Mouse (Mus musculus) CH12.LX (cell line): Measurements from ENCODE around the gene Wwp2. TPM values are rescaled to one million over a fixed set of nuclear protein-coding genes. Genes with fewer than 3 reads are reported as not detected.

Experiments used
- DNase-seq: peaks from one replicate; pipeline ENCODE4 v3.0.0-alpha.2; 2013; ENCODE audit errors: extremely low read depth
- H3K27ac ChIP-seq: 2 replicates; pipeline ENCODE4 v1.5.1; 2012; ENCODE audit warnings: low read depth, mild to moderate bottlenecking, control low read depth, moderate library complexity; ENCODE audit not compliant: insufficient read depth
- H3K27me3 ChIP-seq: replicated peaks from 2 replicates; pipeline ENCODE3; 2012; ENCODE audit warnings: inconsistent platforms
- H3K36me3 ChIP-seq, 2 experiments: replicated peaks in 1 of 2; 2 replicates each; pipeline versions ENCODE3 to v1.6.1; 2012; ENCODE audit warnings: inconsistent platforms in 1 of 2, low read length in 1 of 2, mild to moderate bottlenecking in 1 of 2, mixed read lengths in 1 of 2, moderate library complexity in 1 of 2; ENCODE audit not compliant: control insufficient read depth in 1 of 2, insufficient read depth in 1 of 2
- H3K4me1 ChIP-seq, 2 experiments: 2 replicates each; pipeline ENCODE4 v1.6.1; 2012; ENCODE audit warnings: inconsistent platforms in 1 of 2, moderate library complexity in 1 of 2; ENCODE audit not compliant: insufficient read depth in 2 of 2, control insufficient read depth in 1 of 2
- H3K4me2 ChIP-seq: 2 replicates; pipeline ENCODE4 v1.6.1; 2012; ENCODE audit warnings: low read depth, mild to moderate bottlenecking, control low read depth; ENCODE audit not compliant: poor library complexity, insufficient read depth, severe bottlenecking
- H3K4me3 ChIP-seq, 3 experiments: fragments of 150-350 bp in 1 of 3; sonication (generic) in 1 of 3; replicated peaks in 1 of 3; 2 replicates each; pipeline versions ENCODE3 to v1.5.1; 2011 to 2012; ENCODE audit warnings: low read depth in 2 of 3, low read length in 2 of 3, mild to moderate bottlenecking in 2 of 3, moderate library complexity in 2 of 3, control low read depth in 1 of 3, improper control_type of control experiment in 1 of 3, inconsistent platforms in 1 of 3, mixed read lengths in 1 of 3; ENCODE audit not compliant: poor library complexity in 1 of 3
- H3K79me2 ChIP-seq: replicated peaks from 2 replicates; pipeline ENCODE4 v1.6.1; 2012; ENCODE audit warnings: mild to moderate bottlenecking, moderate library complexity; ENCODE audit not compliant: control insufficient read depth, poor library complexity, insufficient read depth, severe bottlenecking; ENCODE audit errors: extremely low read depth
- H3K9ac ChIP-seq: 2 replicates; pipeline ENCODE4 v1.6.1; 2012; ENCODE audit warnings: low read depth, mild to moderate bottlenecking, control low read depth, moderate library complexity; ENCODE audit not compliant: insufficient read depth
- H3K9me3 ChIP-seq: replicated peaks from 2 replicates; pipeline ENCODE3; 2012; ENCODE audit warnings: low read length, inconsistent platforms, mixed read lengths
- BHLHE40 ChIP-seq: IDR thresholded peaks from 2 replicates; pipeline ENCODE4 v1.6.1; 2011; ENCODE audit warnings: mild to moderate bottlenecking, low read depth, low read length, improper control_type of control experiment
- CHD1 ChIP-seq: IDR thresholded peaks from 2 replicates; pipeline ENCODE4 v1.6.1; 2012; ENCODE audit warnings: low read depth, low read length, improper control_type of control experiment, inconsistent platforms
- CHD2 ChIP-seq: IDR thresholded peaks from 2 replicates; pipeline ENCODE4 v1.6.1; 2011; ENCODE audit warnings: low read length, improper control_type of control experiment
- CTCF ChIP-seq, 2 experiments: IDR thresholded peaks in 1 of 2; conservative IDR thresholded peaks in 1 of 2; 2 replicates each; pipeline ENCODE4 v1.5.1; 2011 to 2012; ENCODE audit warnings: low read depth in 2 of 2, low read length in 2 of 2, improper control_type of control experiment in 1 of 2, inconsistent platforms in 1 of 2, mild to moderate bottlenecking in 1 of 2, moderate library complexity in 1 of 2
- ELF1 ChIP-seq: IDR thresholded peaks from 2 replicates; pipeline ENCODE4 v1.6.1; 2014; ENCODE audit warnings: low read depth, mild to moderate bottlenecking, inconsistent platforms, low read length, improper control_type of control experiment
- EP300 ChIP-seq: IDR thresholded peaks from 2 replicates; pipeline ENCODE4 v1.6.1; 2011; ENCODE audit warnings: low read length, improper control_type of control experiment
- ETS1 ChIP-seq: conservative IDR thresholded peaks from 2 replicates; pipeline ENCODE4 v1.6.1; 2012; ENCODE audit warnings: low read depth, mild to moderate bottlenecking, inconsistent platforms, low read length, improper control_type of control experiment, moderate library complexity
- GABPA ChIP-seq: IDR thresholded peaks from 2 replicates; pipeline ENCODE4 v1.6.1; 2012; ENCODE audit warnings: low read depth, low read length, improper control_type of control experiment, inconsistent platforms; ENCODE audit not compliant: insufficient replicate concordance
- HCFC1 ChIP-seq: IDR thresholded peaks from 2 replicates; pipeline ENCODE4 v1.6.1; 2012; ENCODE audit warnings: low read depth, mild to moderate bottlenecking, inconsistent platforms, low read length, improper control_type of control experiment
- IRF4 ChIP-seq: IDR thresholded peaks from 2 replicates; pipeline ENCODE4 v1.6.1; 2014; ENCODE audit warnings: low read depth, mild to moderate bottlenecking, inconsistent platforms, low read length, improper control_type of control experiment
- JUND ChIP-seq: conservative IDR thresholded peaks from 2 replicates; pipeline ENCODE4 v1.6.1; 2011; ENCODE audit warnings: low read depth, low read length, improper control_type of control experiment
- KAT2A ChIP-seq: IDR thresholded peaks from 2 replicates; pipeline ENCODE4 v1.6.1; 2012; ENCODE audit warnings: low read length, improper control_type of control experiment, inconsistent platforms; ENCODE audit not compliant: insufficient replicate concordance
- MAFK ChIP-seq: IDR thresholded peaks from 2 replicates; pipeline ENCODE4 v1.6.1; 2011; ENCODE audit warnings: low read length, improper control_type of control experiment; ENCODE audit not compliant: insufficient replicate concordance
- MAX ChIP-seq: IDR thresholded peaks from 2 replicates; pipeline ENCODE4 v1.6.1; 2011; ENCODE audit warnings: low read length, improper control_type of control experiment
- MAZ ChIP-seq: IDR thresholded peaks from 2 replicates; pipeline ENCODE4 v1.6.1; 2012; ENCODE audit warnings: low read depth, mild to moderate bottlenecking, inconsistent platforms, low read length, improper control_type of control experiment, moderate library complexity
- MEF2A ChIP-seq: IDR thresholded peaks from 2 replicates; pipeline ENCODE4 v1.6.1; 2014; ENCODE audit warnings: low read depth, mild to moderate bottlenecking, inconsistent platforms, low read length, improper control_type of control experiment, borderline replicate concordance
- MXI1 ChIP-seq: IDR thresholded peaks from 2 replicates; pipeline ENCODE4 v1.6.1; 2011; ENCODE audit warnings: mild to moderate bottlenecking, low read depth, low read length, improper control_type of control experiment
- MYC ChIP-seq: IDR thresholded peaks from 2 replicates; pipeline ENCODE4 v1.6.1; 2011; ENCODE audit warnings: low read depth, mild to moderate bottlenecking, improper control_type of control experiment, low read length
- NELFE ChIP-seq: IDR thresholded peaks from 2 replicates; pipeline ENCODE4 v1.6.1; 2011; ENCODE audit warnings: low read depth, low read length, improper control_type of control experiment
- NRF1 ChIP-seq: IDR thresholded peaks from 2 replicates; pipeline ENCODE4 v1.6.1; 2014; ENCODE audit warnings: low read depth, mild to moderate bottlenecking, inconsistent platforms, low read length, improper control_type of control experiment, moderate library complexity
- PAX5 ChIP-seq: IDR thresholded peaks from 2 replicates; pipeline ENCODE4 v1.6.1; 2012; ENCODE audit warnings: low read length, inconsistent platforms, mixed read lengths
- RCOR1 ChIP-seq: conservative IDR thresholded peaks from 2 replicates; pipeline ENCODE4 v1.6.1; 2012; ENCODE audit warnings: low read depth, mild to moderate bottlenecking, inconsistent platforms, low read length, improper control_type of control experiment
- SIN3A ChIP-seq: IDR thresholded peaks from 2 replicates; pipeline ENCODE4 v1.6.1; 2012; ENCODE audit warnings: low read length, improper control_type of control experiment, inconsistent platforms
- TBP ChIP-seq: conservative IDR thresholded peaks from 2 replicates; pipeline ENCODE4 v1.6.1; 2011; ENCODE audit warnings: low read depth, low read length, improper control_type of control experiment
- TCF12 ChIP-seq: IDR thresholded peaks from 2 replicates; pipeline ENCODE4 v1.6.1; 2014; ENCODE audit warnings: low read depth, mild to moderate bottlenecking, inconsistent platforms, low read length, improper control_type of control experiment
- ZNF384 ChIP-seq: IDR thresholded peaks from 2 replicates; pipeline ENCODE4 v1.6.1; 2012; ENCODE audit warnings: low read depth, low read length, improper control_type of control experiment, inconsistent platforms
- dilution Hi-C: fragments of 300-500 bp; cut with MboI; formaldehyde crosslinking; loops from 2 replicates; pipeline ENCODE4 v1.14.3; 2020; ENCODE audit warnings: low sequenced_read_pairs; ENCODE audit not compliant: extremely low pct_unique_long_range_greater_than_20kb, extremely low pct_ligation_motif_present
- in situ Hi-C: fragments of 300-500 bp; cut with MboI; formaldehyde crosslinking; loops from 3 replicates; pipeline ENCODE4 v1.14.3; 2019; ENCODE audit warnings: low sequenced_read_pairs, low pct_ligation_motif_present, low pct_unique_long_range_greater_than_20kb, mixed read lengths
- polyA plus RNA-seq: library from polyadenylated mRNA; unstranded; fragments of >175 nt; gene quantifications from 2 replicates; pipeline ENCODE4 v1.2.1, GENCODE M21; 2012; ENCODE audit warnings: low read depth; ENCODE audit not compliant: insufficient read length
- total RNA-seq, 2 experiments: library from RNA; depleted of rRNA; stranded (reverse); fragments of 300-350 nt in 1 of 2; fragments of >200 nt in 1 of 2; gene quantifications; 2 replicates each; pipeline ENCODE4 v1.2.3; 2012 to 2014

Gene Wwp2
- total and polyA plus RNA-seq, 3 experiments = 13.5 to 30.3 (median 20.7) TPM

- Histone ChIP-seq H3K79me2 (no peaks in the 10 kb centered on the region), H3K4me3 (peak overlapping the region in 1 of 3 experiments; percentile 32), H3K36me3 (peaks cover 11 to 31% of the 10 kb centered on the region in 2 experiments), H3K4me2 (peak overlapping the region; percentile 90), H3K4me1 (peaks cover 15 to 55% of the 10 kb centered on the region in 2 experiments), H3K27ac (peak overlapping the region; percentile 90), H3K27me3 (no peaks in the 10 kb centered on the region), H3K9ac (peak overlapping the region; percentile 37; the same call in 1 of the 2 replicates), H3K9me3 (peaks cover 9% of the 10 kb centered on the region)
- in situ Hi-C loops (no loop called here), dilution Hi-C loops (no loop called here)
- peak; percentile 68 for DNase-seq
- TF ChIP-seq NELFE (no peak), ZNF384 (no peak), RCOR1 (no peak), PAX5 (no peak), MAZ (peak; percentile 2; the same call in 1 of the 2 replicates), HCFC1 (no peak), GABPA (no peak)
Measured at GRCm38 (mm10) chr8:107503354-107503753, 67.2 kb downstream of the Wwp2 start.

DNA sequence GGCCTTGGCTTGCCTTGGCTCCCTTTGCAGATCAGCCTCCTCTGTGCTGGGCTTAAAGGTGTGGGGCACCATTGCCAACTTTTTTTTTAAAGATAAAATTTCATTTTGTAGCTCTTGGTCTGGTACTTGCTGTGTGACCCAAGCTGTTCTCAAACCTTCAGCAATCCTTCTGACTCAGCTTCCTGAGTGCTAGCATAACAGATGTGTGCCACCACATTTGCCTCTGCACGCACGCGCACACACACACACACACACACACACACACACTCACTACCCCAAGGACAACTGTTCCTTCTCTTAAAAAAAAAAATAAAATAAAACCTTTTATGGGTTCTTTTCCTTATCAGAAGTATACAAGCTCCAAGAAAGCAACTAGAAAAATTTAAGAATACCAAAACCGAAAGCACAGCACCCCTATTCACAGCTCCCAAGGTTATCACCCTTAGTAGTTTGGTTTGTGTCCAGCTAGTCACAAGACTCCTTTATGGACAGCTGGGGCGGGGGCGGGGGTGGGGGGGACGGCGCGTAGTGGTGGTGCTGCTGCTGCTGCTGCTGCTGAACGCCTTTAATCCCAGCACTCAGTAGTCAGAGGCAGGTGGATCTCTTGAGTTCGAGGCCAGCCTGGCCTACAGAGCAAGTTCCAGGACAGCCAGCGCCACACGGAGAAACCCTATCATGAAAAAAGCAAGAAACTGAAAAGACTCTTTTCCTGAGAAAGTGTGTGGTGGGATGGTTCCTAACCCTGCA, 68.2 kb downstream of the Wwp2 start:
- peak; percentile 54 for DNase-seq
- Histone ChIP-seq H3K4me1 (peaks cover 15 to 50% of the 10 kb centered on the region in 2 experiments), H3K27ac (peak overlapping the region; percentile 90), H3K79me2 (no peaks in the 10 kb centered on the region), H3K9me3 (peaks cover 9% of the 10 kb centered on the region), H3K27me3 (no peaks in the 10 kb centered on the region), H3K4me2 (peak overlapping the region; percentile 90), H3K9ac (peak overlapping the region; percentile 37), H3K4me3 (no peak overlapping the region), H3K36me3 (peaks cover 11 to 37% of the 10 kb centered on the region in 2 experiments)
- TF ChIP-seq TBP (0 out of 2 replicates have a peak, but pooled peaks have one; percentile 31), SIN3A (0 out of 2 replicates have a peak, but pooled peaks have one; percentile 65), TCF12 (0 out of 2 replicates have a peak, but pooled peaks have one; percentile 51), PAX5 (no peak), CHD2 (0 out of 2 replicates have a peak, but pooled peaks have one; percentile 11), KAT2A (no peak), NRF1 (peak; percentile 66), MEF2A (peak; percentile 47; the same call in 1 of the 2 replicates), ETS1 (peak; percentile 73), EP300 (peak; percentile 63; the same call in 1 of the 2 replicates), MAFK (0 out of 2 replicates have a peak, but pooled peaks have one; percentile 31), MAX (peak; percentile 63; the same call in 1 of the 2 replicates), IRF4 (peak; percentile 24), JUND (0 out of 2 replicates have a peak, but pooled peaks have one; percentile 11), ELF1 (0 out of 2 replicates have a peak, but pooled peaks have one; percentile 40), ZNF384 (no peak; the same call in 1 of the 2 replicates), MYC (peak; percentile 52; the same call in 1 of the 2 replicates), CHD1 (no peak), BHLHE40 (peak; percentile 86), CTCF (conservative IDR thresholded peaks at IDR 0.05 in 1 of 2, IDR thresholded peaks at IDR 0.05 in 1 of 2; ENCODE audit: low read depth in 2 of 2, low read length in 2 of 2) (no peak), RCOR1 (peak; percentile 55; the same call in 1 of the 2 replicates), MXI1 (0 out of 2 replicates have a peak, but pooled peaks have one; percentile 44)
- in situ Hi-C loops = no loop called here
- dilution Hi-C loops = no loop called here
